ENCODE assay signal across 26 mouse cellular contexts in genomic region chr6:37396127-37396526, GRCm38 (mm10). TPM values are rescaled to one million over a fixed set of nuclear protein-coding genes. Genes with fewer than 3 reads are reported as not detected.
DNase-seq lines count a peak whose midpoint lies in the region; ATAC-seq and TF ChIP-seq lines count a peak whose summit lies in the region.
"Had no signal": no experiment of that assay in that cellular context is flagged by ENCODE, and none has a peak within 500 bp of the region (broad histone marks: within the 10 kb centered on the region; RNA-seq: fewer than 3 reads in every experiment).

No protein-coding gene starts in this region.

- TF ChIP-seq EP300 in liver, postnatal 0 days (IDR thresholded peaks at IDR 0.05; ENCODE audit: low read depth): no peak

- H3K9me3 ChIP-seq in heart, embryonic 12.5 days (replicated peaks): no peaks in the 10 kb centered on the region
- H3K9me3 ChIP-seq in heart, embryonic 11.5 days (replicated peaks; ENCODE audit: control insufficient read depth, low read length): no peaks in the 10 kb centered on the region
- no peaks in the 10 kb centered on the region for H3K9me3 ChIP-seq in liver, postnatal 0 days (ENCODE audit: low read length)
- H3K9me3 ChIP-seq in liver, embryonic 11.5 days (ENCODE audit: control insufficient read depth, low read length): no peaks in the 10 kb centered on the region
- H3K9me3 ChIP-seq: forebrain, embryonic 10.5 days; forebrain, embryonic 13.5 days; G1E; hindbrain, embryonic 12.5 days; hindbrain, embryonic 15.5 days had no signal

- no peak overlapping the region for H3K4me2 ChIP-seq in heart, embryonic 12.5 days
- H3K4me2 ChIP-seq in heart, embryonic 11.5 days: no peak overlapping the region
- no peak overlapping the region for H3K4me2 ChIP-seq in liver, postnatal 0 days (ENCODE audit: low read depth, low read length)
- no peak overlapping the region for H3K4me2 ChIP-seq in liver, embryonic 11.5 days
- H3K4me2 ChIP-seq: forebrain, embryonic 13.5 days; hindbrain, embryonic 12.5 days; hindbrain, embryonic 15.5 days had no signal

- 68% methylated on average over 4 of the region's 4 CpGs for WGBS in heart, embryonic 12.5 days
- 70% methylated on average over 4 of the region's 4 CpGs for WGBS in heart, embryonic 11.5 days (ENCODE audit: insufficient replicate concordance)
- 63% methylated on average over 4 of the region's 4 CpGs for WGBS in liver, postnatal 0 days (ENCODE audit: insufficient replicate concordance)
- 67% methylated on average over 4 of the region's 4 CpGs for WGBS in liver, embryonic 11.5 days

- TF ChIP-seq CTCF in liver, postnatal 0 days (IDR thresholded peaks at IDR 0.05; ENCODE audit: low read depth): no peak

- DNase-seq in liver, postnatal 0 days: peak; percentile 40
- no peak for DNase-seq in liver, embryonic 11.5 days (ENCODE audit: low spot score)
- DNase-seq in urinary bladder, adult 18-20 months (ENCODE audit: low spot score in 2 of 2): no peak
- DNase-seq in kidney, adult 11 months: no peak
- DNase-seq: adrenal gland, adult 2 months; adrenal gland, postnatal 14 days; B cell, adult 2 months; cerebellum, adult 11-12 months; cerebellum, adult 8-10 months; cerebellum, postnatal 10 days; cerebellum, postnatal 36 days; embryo, embryonic 11 days; gastrocnemius, postnatal 10 days; gastrocnemius, postnatal 36 days; heart, adult 11 months had no signal

- H3K9ac ChIP-seq in heart, embryonic 12.5 days: peak overlapping the region; percentile 7; the same call in 1 of the 2 replicates
- H3K9ac ChIP-seq in heart, embryonic 11.5 days (ENCODE audit: low read depth, low read length): no peak overlapping the region
- no peak overlapping the region for H3K9ac ChIP-seq in liver, postnatal 0 days (replicated peaks)
- H3K9ac ChIP-seq in liver, embryonic 11.5 days (ENCODE audit: low read depth, low read length): no peak overlapping the region
- H3K9ac ChIP-seq: forebrain, embryonic 13.5 days; hindbrain, embryonic 12.5 days; hindbrain, embryonic 15.5 days had no signal

- peaks cover 95% of the 10 kb centered on the region for H3K4me1 ChIP-seq in heart, embryonic 12.5 days (replicated peaks)
- peaks cover 83% of the 10 kb centered on the region for H3K4me1 ChIP-seq in heart, embryonic 11.5 days (ENCODE audit: control insufficient read depth, insufficient read depth, low read length)
- peaks cover 31% of the 10 kb centered on the region for H3K4me1 ChIP-seq in liver, postnatal 0 days (ENCODE audit: insufficient read depth)
- H3K4me1 ChIP-seq in liver, embryonic 11.5 days (replicated peaks; ENCODE audit: control insufficient read depth, insufficient read depth, low read length): peaks cover 27% of the 10 kb centered on the region
- H3K4me1 ChIP-seq: hindbrain, embryonic 15.5 days had no signal

- no peak for ATAC-seq in heart, embryonic 12.5 days (ENCODE audit: insufficient number of reproducible peaks, low FRiP score)
- ATAC-seq in heart, embryonic 11.5 days (replicated peaks; ENCODE audit: insufficient number of reproducible peaks, low FRiP score, low TSS enrichment): no peak
- ATAC-seq in liver, postnatal 0 days: no peak
- ATAC-seq in liver, embryonic 11.5 days (replicated peaks; ENCODE audit: low FRiP score): no peak
- ATAC-seq in megakaryocyte progenitor cell, adult 5-6 weeks (replicated peaks; ENCODE audit: poor library complexity): peak; percentile 78
- ATAC-seq: forebrain, embryonic 13.5 days; forebrain, embryonic 16.5 days; Patski had no signal

- no peaks in the 10 kb centered on the region for H3K27me3 ChIP-seq in heart, embryonic 12.5 days (replicated peaks)
- H3K27me3 ChIP-seq in heart, embryonic 11.5 days (ENCODE audit: control insufficient read depth, insufficient read depth, low read length): no peaks in the 10 kb centered on the region
- no peaks in the 10 kb centered on the region for H3K27me3 ChIP-seq in liver, postnatal 0 days (ENCODE audit: insufficient read depth, low read length)
- no peaks in the 10 kb centered on the region for H3K27me3 ChIP-seq in liver, embryonic 11.5 days (replicated peaks; ENCODE audit: control insufficient read depth, insufficient read depth, low read length)
- H3K27me3 ChIP-seq: CH12.LX; forebrain, embryonic 13.5 days; hindbrain, embryonic 12.5 days; hindbrain, embryonic 15.5 days; Patski had no signal

- no peaks in the 10 kb centered on the region; the same call in 1 of the 2 replicates for H3K36me3 ChIP-seq in heart, embryonic 12.5 days
- H3K36me3 ChIP-seq in heart, embryonic 11.5 days (ENCODE audit: control insufficient read depth, insufficient read depth, low read length): no peaks in the 10 kb centered on the region
- no peaks in the 10 kb centered on the region for H3K36me3 ChIP-seq in liver, postnatal 0 days (replicated peaks; ENCODE audit: insufficient read depth, low read length)
- H3K36me3 ChIP-seq in liver, embryonic 11.5 days (ENCODE audit: control insufficient read depth, insufficient read depth, low read length): no peaks in the 10 kb centered on the region
- H3K36me3 ChIP-seq: forebrain, embryonic 10.5 days; G1E; hindbrain, embryonic 12.5 days; hindbrain, embryonic 15.5 days had no signal

- H3K27ac ChIP-seq in heart, embryonic 12.5 days (ENCODE audit: poor library complexity, severe bottlenecking): peak overlapping the region; percentile 47; the same call in 1 of the 2 replicates
- no peak overlapping the region for H3K27ac ChIP-seq in heart, embryonic 11.5 days (ENCODE audit: low read depth, low read length)
- 0 out of 2 replicates have a peak overlapping the region, but pooled peaks have one; percentile 48 for H3K27ac ChIP-seq in liver, postnatal 0 days (ENCODE audit: low read depth)
- H3K27ac ChIP-seq in liver, embryonic 11.5 days (ENCODE audit: low read depth, low read length): no peak overlapping the region
- H3K27ac ChIP-seq: forebrain, embryonic 10.5 days; forebrain, embryonic 13.5 days; hindbrain, embryonic 12.5 days; hindbrain, embryonic 15.5 days had no signal

- no peak overlapping the region for H3K4me3 ChIP-seq in heart, embryonic 12.5 days
- H3K4me3 ChIP-seq in heart, embryonic 11.5 days (ENCODE audit: low read depth, low read length): no peak overlapping the region
- H3K4me3 ChIP-seq in liver, postnatal 0 days (ENCODE audit: low read depth, low read length): no peak overlapping the region
- H3K4me3 ChIP-seq in liver, embryonic 11.5 days (ENCODE audit: low read depth, low read length): no peak overlapping the region
- H3K4me3 ChIP-seq: forebrain, embryonic 10.5 days; forebrain, embryonic 13.5 days; hindbrain, embryonic 12.5 days; hindbrain, embryonic 15.5 days had no signal

RNA-seq across cellular contexts. Expression of gene Creb3l2, which starts 45.8 kb away (rescaled TPM):
- polyA plus RNA-seq in heart, embryonic 12.5 days (2016; fragmentation: Nextera tagmentation; extraction: Ambion mirVana): 49.4 and 52.2 TPM in 2 replicates
- polyA plus RNA-seq in heart, embryonic 11.5 days (2014; fragmentation: Nextera tagmentation; extraction: Ambion mirVana): 42.9 and 52.9 TPM in 2 replicates
- polyA plus RNA-seq in liver, postnatal 0 days (2015; fragmentation: Nextera tagmentation; extraction: Ambion mirVana): 2.1 TPM in 2 replicates
- 12.8 and 12.9 TPM in 2 replicates for polyA plus RNA-seq in liver, embryonic 11.5 days (2014; fragmentation: Nextera tagmentation; extraction: Ambion mirVana)
- total RNA-seq in megakaryocyte progenitor cell, adult 5-6 weeks (2015): 9.3 and 11.2 TPM in 2 replicates
- total RNA-seq in megakaryocyte progenitor cell, adult 5-6 weeks (2017): 2.2 and 2.9 TPM in 2 replicates
- polyA plus RNA-seq: G1E had no signal

Comparison
In these comparisons a context has a peak if more than half of its experiments do, and no peak if none do; other contexts are left out.
1. H3K27ac ChIP-seq: peak in heart, embryonic 12.5 days (single experiment) and liver, postnatal 0 days (single experiment); none in heart, embryonic 11.5 days (single experiment) and liver, embryonic 11.5 days (single experiment).